Mouse (Mus musculus) T-helper 2 cell (primary cell): ENCODE results near the gene Plod2.

Experiments used
- in situ Hi-C: fragments of 300-600 bp; cut with MboI, MseI; formaldehyde crosslinking; loops from one replicate; pipeline ENCODE4 v1.15.1; 2025; ENCODE audit warnings: high pct_unique_total_duplicates

Gene Plod2

GRCm38 (mm10) chr9:92552691-92553090 is 10.7 kb downstream of the Plod2 start:
- in situ Hi-C loops = no loop called here

GRCm38 (mm10) chr9:92555006-92555958 is 13.3 kb downstream of the Plod2 start:
- in situ Hi-C loops = no loop called here

GRCm38 (mm10) chr9:92559750-92560149 is 17.7 kb downstream of the Plod2 start:
- in situ Hi-C loops = loop anchor here (5.0 kb wide), 1 partner anchor 63 kb away; no protein-coding TSS in a partner anchor

- in situ Hi-C loops = loop anchor here (5.0 kb wide), 1 partner anchor 61 kb away; no protein-coding TSS in a partner anchor
Observed at GRCm38 (mm10) chr9:92560840-92561547, 19.0 kb downstream of the Plod2 start.

GRCm38 (mm10) chr9:92562416-92562815 is 20.4 kb downstream of the Plod2 start:
- in situ Hi-C loops = loop anchor here (5.0 kb wide), 1 partner anchor 60 kb away; no protein-coding TSS in a partner anchor

GRCm38 (mm10) chr9:92563306-92563705 is 21.3 kb downstream of the Plod2 start:
- in situ Hi-C loops = loop anchor here (5.0 kb wide), 1 partner anchor 59 kb away; no protein-coding TSS in a partner anchor

GRCm38 (mm10) chr9:92564391-92564790 is 22.4 kb downstream of the Plod2 start:
- in situ Hi-C loops = loop anchor here (5.0 kb wide), 1 partner anchor 58 kb away; no protein-coding TSS in a partner anchor

- in situ Hi-C loops = no loop called here
Observed at GRCm38 (mm10) chr9:92566234-92566633, 24.2 kb downstream of the Plod2 start.

GRCm38 (mm10) chr9:92567474-92567873 is 25.5 kb downstream of the Plod2 start:
- in situ Hi-C loops = no loop called here

GRCm38 (mm10) chr9:92568798-92569197 is 26.8 kb downstream of the Plod2 start:
- in situ Hi-C loops = no loop called here

GRCm38 (mm10) chr9:92572376-92573108 is 30.5 kb downstream of the Plod2 start:
- in situ Hi-C loops = no loop called here

- in situ Hi-C loops = loop anchor here (25.0 kb wide), 1 partner anchor 1853 kb away; no protein-coding TSS in a partner anchor
Observed at GRCm38 (mm10) chr9:92583876-92584275, 41.9 kb downstream of the Plod2 start.

GRCm38 (mm10) chr9:92586025-92586424 is 44.0 kb downstream of the Plod2 start:
- in situ Hi-C loops = loop anchor here (25.0 kb wide), 1 partner anchor 1851 kb away; no protein-coding TSS in a partner anchor

GRCm38 (mm10) chr9:92587391-92587790 is 45.4 kb downstream of the Plod2 start:
- in situ Hi-C loops = loop anchor here (25.0 kb wide), 1 partner anchor 1850 kb away; no protein-coding TSS in a partner anchor

- in situ Hi-C loops = loop anchor here (25.0 kb wide), 1 partner anchor 1849 kb away; no protein-coding TSS in a partner anchor
Observed at GRCm38 (mm10) chr9:92588226-92588625, 46.2 kb downstream of the Plod2 start.

- in situ Hi-C loops = loop anchor here (25.0 kb wide), 1 partner anchor 1848 kb away; no protein-coding TSS in a partner anchor
Observed at GRCm38 (mm10) chr9:92589021-92589420, 47.0 kb downstream of the Plod2 start.

- in situ Hi-C loops = loop anchor here (25.0 kb wide), 1 partner anchor 1846 kb away; no protein-coding TSS in a partner anchor
Observed at GRCm38 (mm10) chr9:92591482-92591881, 49.5 kb downstream of the Plod2 start.

GRCm38 (mm10) chr9:92592757-92593156 is 50.7 kb downstream of the Plod2 start:
- in situ Hi-C loops = loop anchor here (25.0 kb wide), 1 partner anchor 1845 kb away; no protein-coding TSS in a partner anchor

GRCm38 (mm10) chr9:92594491-92594890 is 52.5 kb downstream of the Plod2 start:
- in situ Hi-C loops = loop anchor here (25.0 kb wide), 1 partner anchor 1843 kb away; no protein-coding TSS in a partner anchor

- in situ Hi-C loops = loop anchor here (25.0 kb wide), 1 partner anchor 1842 kb away; no protein-coding TSS in a partner anchor
Observed at GRCm38 (mm10) chr9:92595296-92595695, 53.3 kb downstream of the Plod2 start.
